Comparison of ENCODE assay signal across 8 mouse cellular contexts in the genomic region with DNA sequence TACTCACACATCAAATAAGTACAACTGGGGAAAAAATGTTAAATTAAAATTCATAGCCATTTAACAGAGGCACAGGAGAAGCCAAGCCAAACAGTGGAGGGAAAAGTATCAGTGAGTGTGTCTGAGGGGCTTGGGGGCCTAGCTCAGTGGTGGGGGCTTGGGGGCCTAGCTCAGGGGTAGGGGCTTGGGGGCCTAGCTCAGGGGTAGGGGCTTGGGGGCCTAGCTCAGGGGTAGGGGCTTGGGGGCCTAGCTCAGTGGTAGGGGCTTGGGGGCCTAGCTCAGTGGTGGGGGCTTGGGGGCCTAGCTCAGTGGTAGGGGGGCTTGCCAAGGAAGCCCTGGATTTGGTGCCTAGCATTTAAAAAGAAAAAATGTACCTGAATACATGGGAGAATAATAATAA.
DNase-seq lines count a peak whose midpoint lies in the region; ATAC-seq lines count a peak whose summit lies in the region.
"Not testable (repeated sequence)": the region's sequence is repeated elsewhere in the genome, so short reads cannot be mapped to it uniquely, and the experiment has no call there.

No protein-coding gene starts in this region.

- H3K9ac ChIP-seq in forebrain, embryonic 11.5 days (ENCODE audit: low read length); heart, embryonic 12.5 days; hindbrain, embryonic 16.5 days (ENCODE audit: low read depth, low read length); liver, embryonic 16.5 days (ENCODE audit: low read depth, low read length); midbrain, embryonic 11.5 days (ENCODE audit: low read length); neural tube, embryonic 13.5 days: not testable (repeated sequence)

- ATAC-seq in forebrain, embryonic 11.5 days (replicated peaks; ENCODE audit: low FRiP score), result peak; percentile 81
- peak; percentile 89 for ATAC-seq in heart, embryonic 12.5 days (ENCODE audit: insufficient number of reproducible peaks, low FRiP score)
- ATAC-seq in hindbrain, embryonic 16.5 days, result peak; percentile 79
- 0 out of 2 replicates have a peak, but pooled peaks have one; percentile 41 for ATAC-seq in liver, embryonic 16.5 days (ENCODE audit: low read depth)
- ATAC-seq in midbrain, embryonic 11.5 days (ENCODE audit: low FRiP score), result peak; percentile 86
- ATAC-seq in neural tube, embryonic 13.5 days (ENCODE audit: low read depth), result peak; percentile 84

- H3K27ac ChIP-seq in forebrain, embryonic 11.5 days (ENCODE audit: low read depth, low read length); heart, embryonic 12.5 days (ENCODE audit: poor library complexity, severe bottlenecking); hindbrain, embryonic 16.5 days (ENCODE audit: low read depth, low read length); liver, embryonic 16.5 days (ENCODE audit: low read length); midbrain, embryonic 11.5 days (ENCODE audit: low read depth, low read length); neural tube, embryonic 13.5 days (replicated peaks): not testable (repeated sequence)
- peak overlapping the region; percentile 64 for H3K27ac ChIP-seq in limb, embryonic 10.5 days

- H3K27me3 ChIP-seq in forebrain, embryonic 11.5 days (ENCODE audit: control insufficient read depth, insufficient read depth, low read length); heart, embryonic 12.5 days (replicated peaks); hindbrain, embryonic 16.5 days (replicated peaks; ENCODE audit: control insufficient read depth, insufficient read depth, low read length); limb, embryonic 10.5 days (ENCODE audit: low read depth, poor library complexity, severe bottlenecking); liver, embryonic 16.5 days (ENCODE audit: control insufficient read depth, insufficient read depth, low read depth, low read length); neural tube, embryonic 13.5 days: not testable (repeated sequence)
- peaks cover 12% of the 10 kb centered on the region for H3K27me3 ChIP-seq in midbrain, embryonic 11.5 days (ENCODE audit: control insufficient read depth, insufficient read depth, low read length)

- H3K9me3 ChIP-seq in forebrain, embryonic 11.5 days (ENCODE audit: control insufficient read depth, low read length); heart, embryonic 12.5 days (replicated peaks); hindbrain, embryonic 16.5 days (ENCODE audit: control insufficient read depth, low read length); limb, embryonic 10.5 days (replicated peaks); liver, embryonic 16.5 days (replicated peaks; ENCODE audit: control insufficient read depth, low read length); midbrain, embryonic 11.5 days (ENCODE audit: control insufficient read depth, low read length); neural tube, embryonic 13.5 days: not testable (repeated sequence)

- H3K36me3 ChIP-seq in forebrain, embryonic 11.5 days (ENCODE audit: control insufficient read depth, insufficient read depth, low read length); heart, embryonic 12.5 days; hindbrain, embryonic 16.5 days (ENCODE audit: control insufficient read depth, insufficient read depth, low read length); limb, embryonic 10.5 days; liver, embryonic 16.5 days (ENCODE audit: control insufficient read depth, insufficient read depth); midbrain, embryonic 11.5 days (ENCODE audit: control insufficient read depth, insufficient read depth, low read length); neural tube, embryonic 13.5 days: not testable (repeated sequence)

- not testable (repeated sequence) for H3K4me2 ChIP-seq in forebrain, embryonic 11.5 days (ENCODE audit: low read depth, low read length, severe bottlenecking); heart, embryonic 12.5 days; hindbrain, embryonic 16.5 days (ENCODE audit: low read length); liver, embryonic 16.5 days (ENCODE audit: low read depth, low read length); midbrain, embryonic 11.5 days; neural tube, embryonic 13.5 days

- H3K4me3 ChIP-seq in forebrain, embryonic 11.5 days (ENCODE audit: low read depth, low read length); heart, embryonic 12.5 days; hindbrain, embryonic 16.5 days (ENCODE audit: low read length); limb, embryonic 10.5 days; liver, embryonic 16.5 days (ENCODE audit: low read depth, low read length); midbrain, embryonic 11.5 days (ENCODE audit: low read depth, low read length); neural tube, embryonic 13.5 days: not testable (repeated sequence)

- peaks cover 14% of the 10 kb centered on the region for H3K4me1 ChIP-seq in forebrain, embryonic 11.5 days (replicated peaks; ENCODE audit: control insufficient read depth, insufficient read depth, low read length)
- H3K4me1 ChIP-seq in heart, embryonic 12.5 days (replicated peaks), result peaks cover 32% of the 10 kb centered on the region
- H3K4me1 ChIP-seq in hindbrain, embryonic 16.5 days (ENCODE audit: control insufficient read depth, insufficient read depth, low read depth, low read length), result peaks cover 26% of the 10 kb centered on the region
- H3K4me1 ChIP-seq in limb, embryonic 10.5 days, result peaks cover 32% of the 10 kb centered on the region
- H3K4me1 ChIP-seq in liver, embryonic 16.5 days (ENCODE audit: control insufficient read depth, low read depth, low read length), result not testable (repeated sequence)
- H3K4me1 ChIP-seq in midbrain, embryonic 11.5 days (ENCODE audit: control insufficient read depth, insufficient read depth, low read length), result peaks cover 18% of the 10 kb centered on the region
- H3K4me1 ChIP-seq in neural tube, embryonic 13.5 days (replicated peaks), result peaks cover 45% of the 10 kb centered on the region

- peak; percentile 17 for DNase-seq in CD4-positive, CD25-positive, alpha-beta regulatory T cell, adult 2 months (ENCODE audit: low read depth, low spot score)
- DNase-seq in forebrain, embryonic 11.5 days (ENCODE audit: low spot score), result peak; percentile 66
- not testable (repeated sequence) for DNase-seq in limb, embryonic 10.5 days (ENCODE audit: low spot score); midbrain, embryonic 11.5 days (ENCODE audit: low spot score, missing footprints)
